Mouse (Mus musculus) heart, postnatal 0 days (tissue): ENCODE results near the gene Sept6.

Source experiments
- CTCF ChIP-seq: IDR thresholded peaks from 2 replicates; pipeline ENCODE4 v1.5.1; 2016; ENCODE audit warnings: antibody characterized with exemption, control low read depth, low read depth
- EP300 ChIP-seq: IDR thresholded peaks from 2 replicates; pipeline ENCODE4 v1.6.1; 2016; ENCODE audit warnings: antibody characterized with exemption, low read depth

DNA sequence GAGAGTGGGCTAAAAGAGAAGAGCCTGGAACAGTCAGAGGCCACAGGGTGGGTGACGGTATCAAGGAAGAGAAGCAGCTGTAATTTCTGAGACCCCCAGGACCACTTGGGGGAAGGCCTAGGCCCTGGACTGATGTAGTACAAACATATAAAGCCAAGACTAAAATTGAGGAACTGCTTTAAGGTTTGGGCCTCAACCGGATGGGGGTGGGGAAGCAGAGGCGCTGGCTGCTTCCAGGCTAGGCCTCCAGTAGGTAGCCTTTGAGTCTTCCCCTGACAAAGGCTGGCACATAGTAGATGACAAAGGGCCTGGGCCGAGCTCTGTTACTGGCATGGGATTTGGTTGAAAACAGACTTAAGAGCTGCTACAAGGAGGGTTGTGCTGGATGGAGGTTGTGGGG lies 555 bp downstream of the Sept6 start:
- TF ChIP-seq EP300 (no peak), CTCF (no peak)
